Mouse (Mus musculus) E14TG2a.4 (cell line): ENCODE data around the gene Ikzf3.

ENCODE experiments used
- H3K27me3 ChIP-seq: 2 replicates; pipeline ENCODE4 v1.6.1; 2014; ENCODE audit warnings: low read length, control low read depth; ENCODE audit not compliant: insufficient read depth
- H3K36me3 ChIP-seq: 2 replicates; pipeline ENCODE4 v1.6.1; 2014; ENCODE audit warnings: low read length, control low read depth; ENCODE audit not compliant: insufficient read depth
- H3K4me1 ChIP-seq: replicated peaks from 2 replicates; pipeline ENCODE4 v1.6.1; 2014; ENCODE audit warnings: low read depth, low read length, control low read depth
- H3K4me3 ChIP-seq: replicated peaks from 2 replicates; pipeline ENCODE4 v1.5.1; 2014; ENCODE audit warnings: mild to moderate bottlenecking, low read length
- H3K9me3 ChIP-seq: 2 replicates; pipeline ENCODE4 v1.6.1; 2014; ENCODE audit warnings: low read length, control low read depth
- CTCF ChIP-seq: conservative IDR thresholded peaks from 2 replicates; pipeline ENCODE4 v1.5.1; 2014; ENCODE audit warnings: low read length
- NANOG ChIP-seq: IDR thresholded peaks from 2 replicates; pipeline ENCODE4 v1.6.1; 2014; ENCODE audit warnings: borderline replicate concordance, low read length, mixed read lengths
- POU5F1 ChIP-seq: IDR thresholded peaks from 2 replicates; pipeline ENCODE4 v1.6.1; 2014; ENCODE audit warnings: low read length, borderline replicate concordance

Gene Ikzf3

DNA sequence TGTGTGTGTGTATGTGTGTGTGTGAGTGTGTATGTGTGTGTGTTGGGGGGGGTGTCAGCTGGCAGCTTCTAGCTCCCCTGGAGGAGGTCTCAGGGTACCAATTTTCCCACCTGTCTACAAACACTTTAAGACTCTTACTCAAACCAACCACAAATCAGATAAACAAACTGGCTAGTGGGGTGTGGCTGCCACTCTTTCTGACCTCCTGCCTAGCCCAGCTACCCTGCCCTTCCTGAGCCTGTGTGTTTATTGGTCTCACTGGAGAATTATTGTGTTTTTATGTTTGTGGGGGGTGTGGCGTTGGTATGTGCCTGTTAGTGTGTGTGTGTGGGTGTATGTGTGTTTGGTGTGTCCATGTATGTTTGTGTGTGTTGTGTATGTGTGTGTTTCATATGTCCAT lies 128.8 kb downstream of the Ikzf3 start:
- Histone ChIP-seq H3K27me3 (peaks cover 46% of the 10 kb centered on the region), H3K4me1 (peaks cover 30% of the 10 kb centered on the region), H3K4me3 (no peak overlapping the region), H3K9me3 (no peaks in the 10 kb centered on the region), H3K36me3 (0 out of 2 replicates have a peak, but pooled peaks cover 8% of the 10 kb centered on the region)
- TF ChIP-seq POU5F1 (no peak), CTCF (no peak), NANOG (no peak)
